Mouse (Mus musculus): ENCODE data around the gene Ccdc134.

GRCm38 (mm10) chr15:82175091-82175490, 47.4 kb downstream of the Ccdc134 start:
- TF ChIP-seq CTCF (IDR thresholded peaks at IDR 0.05; ENCODE audit: control insufficient read depth, insufficient read depth, low read length) (no peak), POLR2A (IDR thresholded peaks at IDR 0.05; ENCODE audit: borderline replicate concordance, control insufficient read depth, low read depth, low read length) (no peak)

Data from bone marrow, adult 2 months (tissue).